Comparison of ENCODE assay signal across 8 mouse cellular contexts in genomic region chr10:88146187-88146586, GRCm38 (mm10). TPM values are rescaled to one million over a fixed set of nuclear protein-coding genes. Genes with fewer than 3 reads are reported as not detected.
DNase-seq lines count a peak whose midpoint lies in the region; ATAC-seq and TF ChIP-seq lines count a peak whose summit lies in the region.

No protein-coding gene starts in this region.

- no peak overlapping the region for H3K9ac ChIP-seq in heart, adult 2 months (ENCODE audit: low read depth, low read length)
- H3K9ac ChIP-seq in forebrain, embryonic 13.5 days: peak overlapping the region; percentile 79
- peak overlapping the region; percentile 77 for H3K9ac ChIP-seq in liver, postnatal 0 days (replicated peaks)

- no peak for DNase-seq in heart, adult 2 months
- DNase-seq in heart, postnatal 10 days: no peak
- no peak for DNase-seq in liver, postnatal 0 days
- DNase-seq in layer of hippocampus, adult 8-10 months (ENCODE audit: low spot score in 2 of 2): no peak
- no peak for DNase-seq in frontal cortex, postnatal 10 days (ENCODE audit: low spot score in 2 of 2)
- DNase-seq in thymus, postnatal 4 days: no peak

- no peaks in the 10 kb centered on the region for H3K4me1 ChIP-seq in heart, adult 2 months (ENCODE audit: control insufficient read depth, insufficient read depth, low read length)
- H3K4me1 ChIP-seq in forebrain, embryonic 13.5 days: peaks cover 27% of the 10 kb centered on the region
- H3K4me1 ChIP-seq in liver, postnatal 0 days (ENCODE audit: insufficient read depth): peaks cover 14% of the 10 kb centered on the region

- H3K4me2 ChIP-seq in forebrain, embryonic 13.5 days: peak overlapping the region; percentile 73
- H3K4me2 ChIP-seq in liver, postnatal 0 days (ENCODE audit: low read depth, low read length): peak overlapping the region; percentile 85

- peak overlapping the region; percentile 99 for H3ac ChIP-seq in C2C12 (ENCODE audit: control insufficient read depth, insufficient read length, low read depth)

- peak overlapping the region; percentile 92 for H3K4me3 ChIP-seq in heart, adult 2 months
- H3K4me3 ChIP-seq in C2C12 (ENCODE audit: insufficient read depth, poor library complexity, severe bottlenecking): peak overlapping the region; percentile 98
- H3K4me3 ChIP-seq in forebrain, embryonic 13.5 days: peak overlapping the region; percentile 82
- peak overlapping the region; percentile 76 for H3K4me3 ChIP-seq in liver, postnatal 0 days (ENCODE audit: low read depth, low read length)

- no peaks in the 10 kb centered on the region for H3K79me2 ChIP-seq in heart, adult 2 months (replicated peaks; ENCODE audit: control insufficient read depth, insufficient read depth, low read length)
- peaks cover 68% of the 10 kb centered on the region for H3K79me2 ChIP-seq in C2C12 (ENCODE audit: control insufficient read depth, insufficient read depth)

- H3K36me3 ChIP-seq in heart, adult 2 months (ENCODE audit: control insufficient read depth, insufficient read depth, low read length): no peaks in the 10 kb centered on the region
- H3K36me3 ChIP-seq in C2C12 (ENCODE audit: control insufficient read depth, insufficient read depth): peaks cover 45% of the 10 kb centered on the region
- peaks cover 22% of the 10 kb centered on the region for H3K36me3 ChIP-seq in forebrain, embryonic 13.5 days (ENCODE audit: poor library complexity, severe bottlenecking)
- peaks cover 6% of the 10 kb centered on the region; the same call in 1 of the 2 replicates for H3K36me3 ChIP-seq in liver, postnatal 0 days (replicated peaks; ENCODE audit: insufficient read depth, low read length)

- no peaks in the 10 kb centered on the region for H3K9me3 ChIP-seq in forebrain, embryonic 13.5 days (replicated peaks)
- no peaks in the 10 kb centered on the region for H3K9me3 ChIP-seq in liver, postnatal 0 days (ENCODE audit: low read length)

- no peaks in the 10 kb centered on the region for H3K27me3 ChIP-seq in heart, adult 2 months (ENCODE audit: control insufficient read depth, insufficient read depth, low read length)
- H3K27me3 ChIP-seq in C2C12 (ENCODE audit: control insufficient read depth, insufficient read depth, insufficient read length): no peaks in the 10 kb centered on the region
- no peaks in the 10 kb centered on the region for H3K27me3 ChIP-seq in forebrain, embryonic 13.5 days
- H3K27me3 ChIP-seq in liver, postnatal 0 days (ENCODE audit: insufficient read depth, low read length): no peaks in the 10 kb centered on the region

- TF ChIP-seq POLR2A in heart, adult 2 months (IDR thresholded peaks at IDR 0.05; ENCODE audit: insufficient read depth, low read depth, low read length): no peak

- no peak for TF ChIP-seq CTCF in heart, adult 2 months (IDR thresholded peaks at IDR 0.05)
- no peak for TF ChIP-seq CTCF in C2C12 (IDR thresholded peaks at IDR 0.05; ENCODE audit: control insufficient read depth, insufficient read depth, insufficient read length)
- no peak for TF ChIP-seq CTCF in liver, postnatal 0 days (IDR thresholded peaks at IDR 0.05; ENCODE audit: low read depth)

- no peak overlapping the region for H3K27ac ChIP-seq in heart, adult 2 months
- no peak overlapping the region for H3K27ac ChIP-seq in forebrain, embryonic 13.5 days
- H3K27ac ChIP-seq in liver, postnatal 0 days (ENCODE audit: low read depth): peak overlapping the region; percentile 20; the same call in 1 of the 2 replicates

- no peak for TF ChIP-seq EP300 in heart, adult 2 months (IDR thresholded peaks at IDR 0.05; ENCODE audit: insufficient read depth, low read depth, low read length)
- TF ChIP-seq EP300 in liver, postnatal 0 days (IDR thresholded peaks at IDR 0.05; ENCODE audit: low read depth): no peak

- intact Hi-C loops in heart, adult 2 months (cut with DNase I): loop anchor here (5.0 kb wide), 1 partner anchor 56 kb away; the partner anchor contains the start of gene Washc3
- intact Hi-C loops in heart, postnatal 10 days (cut with DNase I): loop anchor here (5.0 to 10.0 kb wide), 2 partner anchors 56 to 291 kb away; partner anchors contain the start of genes Igf1 and Washc3

- ATAC-seq in forebrain, embryonic 13.5 days: no peak
- peak; percentile 21 for ATAC-seq in liver, postnatal 0 days

- peaks cover 27% of the 10 kb centered on the region for H3K79me3 ChIP-seq in C2C12 (ENCODE audit: low read depth)

- WGBS in heart, adult 2 months: 16% methylated on average over 7 of the region's 7 CpGs
- 13% methylated on average over 7 of the region's 7 CpGs for WGBS in forebrain, embryonic 13.5 days
- 19% methylated on average over 7 of the region's 7 CpGs for WGBS in liver, postnatal 0 days (ENCODE audit: insufficient replicate concordance)

TF ChIP-seq in C2C12, 6 proteins besides CTCF, POLR2A, EP300 and RAD21:
- TF ChIP-seq USF1 (IDR thresholded peaks at IDR 0.05; ENCODE audit: low read depth) (no peak), MYOG (IDR thresholded peaks at IDR 0.05; ENCODE audit: control insufficient read depth, extremely low read depth, insufficient read length) (no peak), FOSL1 (IDR thresholded peaks at IDR 0.05; ENCODE audit: insufficient read depth, low read length, poor library complexity, severe bottlenecking) (no peak)

RNA-seq across cellular contexts. Expression of gene Parpbp, which starts 0.6 kb away (rescaled TPM):
- under 1 TPM; 0.13 to 0.16 TPM for total RNA-seq in heart, adult 2 months (2021)
- 0.06 and 0.29 TPM in 2 replicates for polyA plus RNA-seq in heart, adult 2 months (2012; rRNA removed)
- total RNA-seq in heart, postnatal 10 days (2021): 1 to 10 TPM; 4.0 to 4.8 TPM
- polyA plus RNA-seq in C2C12 (2012; fragmentation: generic; extraction: Trizol): 4.7 TPM
- 9.1 and 10.6 TPM in 2 replicates for polyA plus RNA-seq in forebrain, embryonic 13.5 days (2015; fragmentation: Nextera tagmentation; extraction: Ambion mirVana)
- polyA plus RNA-seq in liver, postnatal 0 days (2015; fragmentation: Nextera tagmentation; extraction: Ambion mirVana): 3.6 and 4.2 TPM in 2 replicates
- 1 to 10 TPM in 2 of 4 experiments, under 1 TPM in 2; 0.70 to 1.3 (median 1.0) TPM for total RNA-seq in layer of hippocampus, adult 8-10 months (2022)

RNA-seq across cellular contexts. Expression of gene Nup37, which starts 0.6 kb away (rescaled TPM):
- 10 to 100 TPM in 1 of 2 experiments, 1 to 10 TPM in 1; 6.6 to 10.3 TPM for total RNA-seq in heart, adult 2 months (2021)
- polyA plus RNA-seq in heart, adult 2 months (2012; rRNA removed): 4.5 and 8.5 TPM in 2 replicates
- total RNA-seq in heart, postnatal 10 days (2021): 10 to 100 TPM in 1 of 2 experiments, 1 to 10 TPM in 1; 8.9 to 10.4 TPM
- polyA plus RNA-seq in C2C12 (2012; fragmentation: generic; extraction: Trizol): 35.7 TPM
- polyA plus RNA-seq in forebrain, embryonic 13.5 days (2015; fragmentation: Nextera tagmentation; extraction: Ambion mirVana): 66.6 and 72.7 TPM in 2 replicates
- 21.9 and 25.1 TPM in 2 replicates for polyA plus RNA-seq in liver, postnatal 0 days (2015; fragmentation: Nextera tagmentation; extraction: Ambion mirVana)
- total RNA-seq in layer of hippocampus, adult 8-10 months (2022): 1 to 10 TPM; 6.6 to 8.5 (median 7.8) TPM

RNA-seq across cellular contexts. Expression of gene Washc3, which starts 54.7 kb away (rescaled TPM):
- 10 to 100 TPM; 26.5 to 34.3 TPM for total RNA-seq in heart, adult 2 months (2021)
- polyA plus RNA-seq in heart, adult 2 months (2012; rRNA removed): 16.4 and 25.4 TPM in 2 replicates
- 10 to 100 TPM; 30.0 to 31.5 TPM for total RNA-seq in heart, postnatal 10 days (2021)
- 41.2 TPM for polyA plus RNA-seq in C2C12 (2012; fragmentation: generic; extraction: Trizol)
- 45.1 and 46.8 TPM in 2 replicates for polyA plus RNA-seq in forebrain, embryonic 13.5 days (2015; fragmentation: Nextera tagmentation; extraction: Ambion mirVana)
- 40.1 and 42.1 TPM in 2 replicates for polyA plus RNA-seq in liver, postnatal 0 days (2015; fragmentation: Nextera tagmentation; extraction: Ambion mirVana)
- total RNA-seq in layer of hippocampus, adult 8-10 months (2022): 10 to 100 TPM; 25.5 to 28.8 (median 27.3) TPM

RNA-seq across cellular contexts. Expression of gene Pmch, which starts 55.3 kb away (rescaled TPM):
- not detected for total RNA-seq in heart, adult 2 months (2021)
- polyA plus RNA-seq in heart, adult 2 months (2012; rRNA removed): not detected in 2 replicates
- not detected for total RNA-seq in heart, postnatal 10 days (2021)
- 0.27 TPM for polyA plus RNA-seq in C2C12 (2012; fragmentation: generic; extraction: Trizol)
- polyA plus RNA-seq in forebrain, embryonic 13.5 days (2015; fragmentation: Nextera tagmentation; extraction: Ambion mirVana): 3.4 and 12.2 TPM in 2 replicates
- 0.31 TPM in 1 of 2 replicates, not detected in the other for polyA plus RNA-seq in liver, postnatal 0 days (2015; fragmentation: Nextera tagmentation; extraction: Ambion mirVana)
- 1 to 10 TPM in 1 of 4 experiments, not detected in 3; 1.1 TPM for total RNA-seq in layer of hippocampus, adult 8-10 months (2022)
